Mouse (Mus musculus) left cerebral cortex, adult 8-10 months (tissue): ENCODE measurements around the gene Ubb. TPM values are rescaled to one million over a fixed set of nuclear protein-coding genes. Genes with fewer than 3 reads are reported as not detected.
"Not testable (repeated sequence)": the region's sequence is repeated elsewhere in the genome, so short reads cannot be mapped to it uniquely, and the experiment has no call there.

Experiments used
- DNase-seq, 2 experiments: peaks; one replicate each; pipeline ENCODE4 v3.0.0; 2022; ENCODE audit warnings: low spot score in 2 of 2
- total RNA-seq, 4 experiments: library from RNA; stranded (reverse); gene quantifications; 2 replicates each; pipeline ENCODE4 v1.2.4; 2022

Ubb gene
- 1,000 to 10,000 TPM; 1,765 to 1,972 (median 1,844) TPM for total RNA-seq

DNA sequence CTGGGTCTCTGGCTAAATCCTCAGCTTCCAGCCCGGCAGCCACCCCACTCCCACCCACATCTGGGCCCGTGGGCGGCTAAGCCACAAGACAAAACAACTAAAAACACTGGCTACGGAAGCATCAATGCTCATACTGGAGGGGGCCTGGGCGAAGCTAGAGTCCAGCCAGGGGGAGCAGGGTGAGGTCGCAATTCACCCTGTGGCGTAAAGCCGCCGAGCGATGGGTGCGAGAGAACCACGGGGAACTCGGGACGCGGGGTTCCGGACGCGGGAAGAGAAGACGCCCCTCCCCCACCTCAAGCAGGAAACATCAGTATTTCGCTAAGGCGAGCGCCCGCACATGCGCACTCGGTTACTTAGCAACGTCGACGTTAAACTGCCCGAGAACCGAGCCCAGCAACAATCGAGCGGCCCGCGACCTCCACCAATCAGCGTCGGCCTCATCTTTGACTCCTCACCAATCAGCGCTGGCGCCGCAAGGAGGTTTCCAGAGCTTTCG, at the start of gene Ubb:
Gene Ubb, plus strand, starts transcription at position 445 of the 499 bp plus-strand sequence.
- peak; percentile 98 to 99 for DNase-seq

DNA sequence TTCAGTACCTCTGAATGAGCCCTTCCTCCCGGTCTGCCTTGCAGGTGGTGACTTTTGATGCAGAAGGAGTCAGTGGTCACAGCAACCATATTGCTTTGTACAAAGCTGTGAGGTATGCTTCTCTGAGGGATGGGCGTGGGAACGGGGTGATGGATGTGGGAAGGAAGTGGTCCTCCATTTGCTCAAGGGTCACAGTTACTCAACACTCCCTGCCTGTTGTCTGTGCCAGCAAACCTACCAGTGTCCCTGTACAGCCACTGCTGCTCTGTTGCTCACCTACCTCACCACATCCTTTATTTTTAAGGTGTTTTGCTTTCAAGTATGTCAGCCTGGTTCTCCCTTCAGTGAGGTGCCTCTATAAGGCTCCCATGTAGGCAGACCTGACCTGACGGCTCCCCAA, 43.3 kb upstream of the Ubb start:
- DNase-seq = no peak

DNA sequence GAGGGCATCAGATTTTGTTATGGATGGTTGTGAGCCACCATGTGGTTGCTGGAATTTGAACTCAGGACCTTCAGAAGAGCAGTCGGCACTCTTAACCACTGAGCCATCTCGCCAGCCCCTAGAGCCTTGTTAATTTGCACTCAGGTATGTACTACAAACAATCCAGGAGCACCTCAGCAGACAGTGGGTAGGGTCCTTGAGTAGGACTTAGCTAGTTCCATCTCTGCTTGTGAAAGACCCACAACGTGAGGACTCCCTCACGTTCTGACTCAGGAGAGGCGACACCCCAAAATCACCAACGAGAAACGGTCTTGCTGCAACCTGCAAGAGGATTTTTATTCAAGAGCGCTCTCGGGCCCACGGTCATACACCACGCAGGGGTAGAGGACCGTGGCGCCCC, 42.6 kb upstream of the Ubb start:
- not testable (repeated sequence) for DNase-seq

GRCm38 (mm10) chr11:62508816-62509215, 42.2 kb upstream of the Ubb start:
- not testable (repeated sequence) for DNase-seq

DNA sequence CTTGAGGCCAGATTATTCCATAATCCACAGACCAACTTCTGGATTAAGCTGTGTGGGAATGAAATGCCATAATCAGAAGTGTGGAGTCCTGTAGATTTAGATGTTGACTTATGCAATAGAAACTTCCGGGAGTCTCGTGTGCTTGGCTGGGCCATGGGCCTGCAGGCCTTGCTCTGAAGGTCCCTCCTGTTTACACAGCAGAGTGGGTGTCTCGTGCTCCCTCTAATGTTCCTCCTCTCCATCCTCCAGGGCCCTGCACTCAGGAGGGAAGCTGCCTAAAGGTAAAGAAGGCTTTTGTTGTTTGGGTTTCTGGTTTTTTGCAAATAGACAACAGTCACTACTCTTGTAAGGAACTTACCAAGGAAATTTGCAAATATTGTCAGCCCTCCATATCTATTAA, 41.4 kb upstream of the Ubb start:
- DNase-seq = no peak

DNA sequence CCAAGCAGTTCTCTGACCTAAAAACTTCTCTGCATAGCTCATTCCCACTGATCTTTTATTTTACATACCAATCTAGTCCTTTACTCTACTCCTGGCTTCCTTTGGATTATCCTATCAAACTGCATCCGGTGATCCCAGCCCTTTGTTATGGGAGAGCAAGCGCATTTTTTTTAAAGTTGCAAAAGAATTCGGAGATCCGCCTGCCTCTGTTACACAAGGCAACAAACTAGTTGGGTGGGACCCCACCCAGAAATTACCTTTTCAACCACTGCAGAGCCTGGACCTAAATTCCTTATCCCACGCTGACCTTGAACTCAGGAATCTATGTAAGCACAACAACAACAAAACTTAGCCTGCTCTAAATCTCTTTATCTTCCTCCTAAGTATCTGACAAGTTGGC, 40.0 kb upstream of the Ubb start:
- DNase-seq = no peak

GRCm38 (mm10) chr11:62511444-62512202, 39.3 kb upstream of the Ubb start:
- DNase-seq = no peak

GRCm38 (mm10) chr11:62512529-62513080, 38.4 kb upstream of the Ubb start:
- no peak for DNase-seq

DNA sequence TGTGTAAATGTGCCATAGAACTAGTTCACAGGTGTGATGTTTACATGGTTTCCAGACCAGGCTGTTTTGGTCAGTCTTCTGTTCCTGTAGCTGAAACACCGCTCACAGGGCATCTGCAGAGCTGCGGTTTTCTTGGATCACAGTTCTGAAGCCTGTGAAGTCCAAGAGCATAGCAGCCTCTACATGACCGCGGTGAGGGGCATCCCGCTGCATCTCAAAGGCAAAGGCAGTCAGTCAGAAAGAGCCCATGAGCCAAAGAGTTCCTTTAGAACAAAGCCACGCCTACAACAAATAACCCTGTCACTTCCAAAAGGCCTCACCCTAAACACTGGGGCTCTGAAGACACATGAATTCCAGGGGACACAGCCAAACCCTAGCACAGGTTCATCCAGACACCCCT, 37.7 kb upstream of the Ubb start:
- DNase-seq = no peak

- DNase-seq = no peak
These were observed 32.0 kb upstream of the Ubb start for GRCm38 (mm10) chr11:62518991-62519390.

DNA sequence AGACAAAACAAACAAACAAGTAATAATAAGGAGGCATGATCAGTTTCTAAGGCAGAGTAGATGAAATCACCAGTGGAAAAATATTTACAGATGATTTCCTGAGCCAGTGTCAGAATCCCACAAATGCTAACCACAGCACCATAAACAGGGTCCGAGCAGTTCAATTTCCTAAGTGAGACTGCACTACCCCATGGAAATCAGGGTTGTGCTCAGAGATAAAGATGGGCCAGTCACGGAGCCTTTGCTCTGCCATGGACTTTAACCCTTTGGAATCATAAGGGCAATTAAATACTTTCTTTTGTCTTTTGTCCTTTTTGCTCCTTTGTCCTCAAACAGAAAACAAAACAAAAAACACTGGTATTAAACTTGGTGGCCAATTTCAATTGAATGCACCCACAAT, 28.7 kb upstream of the Ubb start:
- DNase-seq = no peak

DNA sequence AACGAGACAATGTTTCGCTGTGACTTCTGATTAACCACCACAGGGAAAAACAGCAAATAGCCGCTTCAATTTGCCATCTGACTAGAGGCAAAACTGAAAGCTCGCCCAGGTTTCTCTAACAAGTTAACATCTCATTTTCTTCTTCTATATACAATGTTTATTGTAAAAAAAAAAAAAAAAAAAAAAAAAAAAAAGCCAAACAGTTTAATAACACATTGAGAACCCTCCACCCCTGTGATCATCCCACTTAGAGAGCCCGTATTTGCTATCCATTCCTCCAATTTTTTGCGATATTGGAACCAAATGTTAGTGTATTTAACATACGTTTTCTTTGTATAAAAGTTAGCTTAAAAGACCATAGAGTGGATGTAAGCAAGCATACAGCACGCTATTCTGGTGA, 13.9 kb upstream of the Ubb start:
- no peak for DNase-seq

GRCm38 (mm10) chr11:62537590-62537989, 13.4 kb upstream of the Ubb start:
- no peak for DNase-seq

DNA sequence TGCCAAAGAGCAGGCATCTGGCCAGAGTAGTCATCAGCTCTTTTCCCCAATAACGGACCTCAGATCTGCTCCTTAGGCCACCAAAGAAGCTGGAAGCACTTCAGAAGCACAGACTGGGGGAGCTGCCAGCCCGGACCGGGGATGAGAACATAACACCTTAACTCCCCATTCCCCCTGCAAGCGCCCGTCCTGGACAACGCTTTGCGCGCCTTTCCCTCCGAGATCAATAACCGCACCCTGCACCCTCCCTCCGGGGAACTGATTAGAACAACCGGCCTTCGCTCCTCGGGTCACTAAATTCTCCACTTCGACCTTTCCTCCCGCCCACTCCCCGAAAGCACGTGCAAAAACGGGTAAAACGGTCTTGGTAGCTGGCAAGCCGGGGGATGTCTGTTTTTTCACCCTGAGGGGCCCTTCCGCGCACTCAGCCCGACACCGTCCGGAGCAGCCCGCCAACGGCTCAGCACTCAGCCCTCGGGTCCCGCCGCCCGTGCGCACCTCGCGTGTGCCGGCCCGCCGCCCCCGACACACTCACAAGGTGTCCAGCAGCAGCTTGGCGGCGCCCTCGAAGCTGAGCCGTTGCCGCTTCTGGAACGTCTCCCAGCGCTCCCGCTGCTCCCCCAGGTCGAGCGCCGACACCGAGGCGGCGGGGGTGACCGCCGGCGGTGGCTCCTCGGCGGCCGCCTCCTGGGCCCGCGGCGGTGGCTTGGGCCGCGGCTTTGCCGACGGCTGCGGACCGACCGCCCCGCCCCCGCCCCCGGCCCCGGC, 12.5 kb upstream of the Ubb start:
- DNase-seq = peak; percentile 28 to 46

DNA sequence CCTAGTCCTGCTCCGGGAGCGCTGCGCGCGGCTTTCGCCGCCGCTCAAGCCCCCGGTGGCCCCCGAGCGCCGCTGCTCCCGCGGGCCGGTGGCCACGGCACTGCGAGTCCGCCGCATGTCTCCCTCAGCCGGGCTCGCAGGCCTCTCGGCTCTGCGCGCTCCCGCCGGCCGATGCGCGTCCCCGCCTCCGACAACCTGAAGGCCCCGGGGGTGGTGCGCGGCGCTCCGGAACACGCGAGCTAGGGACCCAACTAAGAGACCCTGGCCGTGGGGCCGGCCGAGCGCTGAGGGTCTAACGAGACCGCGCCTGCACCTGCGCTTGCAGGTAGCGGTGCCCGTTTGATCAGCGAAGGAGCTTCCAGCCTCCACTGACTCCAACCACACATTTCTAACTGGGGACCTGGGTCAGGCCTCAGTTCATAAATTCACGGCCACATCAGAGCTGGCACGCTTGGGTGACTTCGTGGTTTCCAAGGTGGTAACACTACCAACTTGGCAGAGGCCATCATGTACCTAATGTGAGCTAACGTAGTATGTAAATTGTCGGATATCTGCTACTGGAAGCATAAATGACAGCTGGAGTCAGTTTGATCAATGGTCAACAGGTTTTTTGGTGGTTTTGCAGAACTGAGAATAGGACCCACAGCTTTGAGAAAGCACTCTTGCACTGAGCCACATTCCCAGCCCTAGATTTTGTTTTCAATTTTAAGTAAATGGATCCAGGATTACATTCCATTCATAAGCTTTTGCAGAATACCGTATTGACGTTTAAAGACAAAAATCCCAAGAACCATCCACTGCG, 11.7 kb upstream of the Ubb start, which contains the start of gene Cenpv:
Gene Cenpv, minus strand, starts transcription at position 173 of the 802 bp plus-strand sequence.
- DNase-seq = peak; percentile 50 to 72

DNA sequence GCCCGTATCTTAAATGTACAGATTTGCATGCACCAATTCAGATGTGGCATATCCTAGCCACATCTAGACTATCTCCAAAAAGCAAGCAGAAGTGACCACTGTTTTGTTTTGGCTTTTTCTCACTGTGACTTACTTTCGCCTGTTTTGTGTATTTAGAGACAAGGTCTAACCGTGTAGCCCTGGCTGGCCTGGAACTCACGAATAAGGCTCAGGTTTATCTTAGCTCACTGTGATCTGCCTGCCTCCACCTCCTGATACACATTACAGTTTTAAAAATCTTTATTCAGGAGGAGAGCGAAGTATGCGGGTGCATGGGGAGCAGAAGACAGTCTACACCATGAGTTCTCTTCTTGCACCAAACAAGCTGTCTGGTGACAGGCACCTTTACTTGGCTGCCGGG, 10.8 kb upstream of the Ubb start:
- DNase-seq = no peak

- no peak for DNase-seq
These were observed 10.0 kb upstream of the Ubb start for GRCm38 (mm10) chr11:62540969-62541368.

- DNase-seq = no peak
These were observed 9.4 kb upstream of the Ubb start for GRCm38 (mm10) chr11:62541581-62541980.

DNA sequence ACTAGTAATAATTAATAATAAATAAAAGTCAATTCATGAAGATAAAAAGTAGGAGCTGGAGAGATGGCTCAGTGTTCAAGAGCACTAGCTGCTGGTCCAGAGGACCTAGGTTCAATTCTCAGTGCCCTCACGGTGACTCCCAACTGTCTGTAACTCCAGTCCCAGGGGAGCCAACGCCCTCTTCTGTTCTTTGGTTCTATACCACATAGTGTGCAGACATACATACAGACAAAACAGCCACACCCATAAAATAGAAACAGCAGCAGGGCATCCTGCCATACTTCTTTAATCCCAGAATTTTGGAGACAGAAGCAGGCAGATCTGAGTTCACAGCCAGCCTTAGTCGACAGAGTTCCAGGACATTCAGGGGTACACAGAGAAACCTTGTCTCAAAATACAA, 7.0 kb upstream of the Ubb start:
- DNase-seq = no peak

DNA sequence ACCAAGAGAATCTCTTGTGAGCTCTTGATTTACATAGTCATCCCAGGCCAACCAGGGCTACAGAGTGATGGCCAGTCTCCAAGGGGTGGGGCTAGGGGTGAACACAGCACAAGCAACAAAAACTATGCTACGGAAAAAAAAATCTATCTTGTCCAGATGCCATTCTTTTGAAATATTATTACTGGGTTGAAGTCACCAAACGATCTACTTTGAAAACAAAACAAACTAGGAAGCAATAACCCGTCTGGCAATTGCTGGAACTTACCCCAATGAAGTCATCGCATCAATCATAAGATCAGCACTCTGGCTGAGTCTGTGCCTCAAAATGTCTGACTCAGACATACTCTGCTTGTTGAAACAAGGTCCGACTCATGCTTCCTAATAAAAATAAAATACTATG, 1.2 kb upstream of the Ubb start:
- peak in 1 of 2 experiments; percentile 43 for DNase-seq

- peak; percentile 39 to 46 for DNase-seq
These were observed 715 bp upstream of the Ubb start for GRCm38 (mm10) chr11:62550227-62550685.
